Mouse (Mus musculus): ENCODE measurements around the gene Slc31a2. TPM values are rescaled to one million over a fixed set of nuclear protein-coding genes. Genes with fewer than 3 reads are reported as not detected.

Slc31a2 gene
- polyA plus RNA-seq, 1 experiment, result 7.8 TPM

DNA sequence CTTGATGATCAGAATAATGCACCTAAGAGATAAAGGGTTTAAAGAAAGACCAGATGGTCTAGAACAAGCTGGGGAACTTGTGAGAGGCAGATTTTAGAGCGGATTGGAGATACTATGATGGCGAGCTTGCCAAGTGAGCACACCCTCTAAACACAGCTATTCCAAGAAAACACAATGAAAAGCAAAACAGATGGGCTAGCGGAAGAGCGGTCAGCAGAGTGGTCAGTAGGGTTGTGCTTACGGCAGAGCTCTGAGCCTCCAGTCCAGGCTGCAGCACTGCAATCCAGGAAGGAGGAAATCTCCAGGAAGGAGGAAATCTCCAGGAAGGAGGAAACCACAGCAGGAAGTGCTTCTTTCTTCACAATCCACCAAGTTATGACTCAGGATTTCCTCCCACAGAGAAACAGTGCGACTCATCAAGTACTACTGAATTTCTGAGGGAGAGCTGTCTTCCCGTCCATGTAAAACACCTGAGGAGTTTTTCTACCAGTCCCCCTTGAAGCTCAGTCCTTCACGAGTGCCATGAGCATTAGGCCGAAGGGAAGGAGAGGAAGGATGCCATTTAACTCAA lies 51.4 kb downstream of the Slc31a2 start:
- Histone ChIP-seq H3K27me3 (ENCODE audit: control insufficient read depth, insufficient read depth, low read length, poor library complexity, severe bottlenecking) (no peaks in the 10 kb centered on the region), H3K4me3 (ENCODE audit: low read depth, low read length) (no peak overlapping the region), H3K27ac (ENCODE audit: insufficient read depth, low read length) (no peak overlapping the region), H3K4me1 (ENCODE audit: control insufficient read depth, insufficient read depth, low read length) (peaks cover 7% of the 10 kb centered on the region), H3K36me3 (ENCODE audit: control insufficient read depth, insufficient read depth, low read length, poor library complexity, severe bottlenecking) (no peaks in the 10 kb centered on the region), H3K9ac (ENCODE audit: low read depth, poor library complexity, severe bottlenecking) (no peak overlapping the region), H3K9me3 (replicated peaks; ENCODE audit: control insufficient read depth, insufficient read depth, low read length, poor library complexity, severe bottlenecking) (no peaks in the 10 kb centered on the region)
- TF ChIP-seq POLR2A (IDR thresholded peaks at IDR 0.05; ENCODE audit: insufficient read depth, low read length) (no peak), EP300 (IDR thresholded peaks at IDR 0.05; ENCODE audit: insufficient read depth, low read depth, low read length) (no peak), CTCF (IDR thresholded peaks at IDR 0.05; ENCODE audit: low read depth, low read length) (no peak)

DNA sequence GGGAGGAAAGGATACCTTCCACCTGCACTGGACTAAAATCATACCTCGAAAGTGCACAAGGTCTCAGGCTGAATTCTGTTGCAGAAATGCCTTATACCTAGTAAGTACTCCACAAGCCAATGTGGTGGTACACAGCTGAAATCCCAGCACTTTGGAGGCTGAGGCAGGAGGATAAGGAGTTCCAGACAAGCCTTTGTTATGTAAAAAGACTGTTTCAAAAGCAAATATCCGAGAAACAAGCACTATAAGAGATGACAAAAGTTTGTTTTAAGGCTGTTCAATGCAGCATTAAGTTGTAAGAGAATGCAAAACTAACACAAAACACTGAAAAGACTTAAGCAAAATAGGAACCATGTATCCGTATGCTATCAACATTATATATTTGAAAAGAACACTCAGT lies 52.2 kb downstream of the Slc31a2 start:
- no peak overlapping the region for H3K4me3 ChIP-seq (ENCODE audit: low read depth, low read length)
- H3K36me3 ChIP-seq (ENCODE audit: control insufficient read depth, insufficient read depth, low read length, poor library complexity, severe bottlenecking), result no peaks in the 10 kb centered on the region
- peak overlapping the region; percentile 23; the same call in 1 of the 2 replicates for H3K27ac ChIP-seq (ENCODE audit: insufficient read depth, low read length)
- no peaks in the 10 kb centered on the region for H3K27me3 ChIP-seq (ENCODE audit: control insufficient read depth, insufficient read depth, low read length, poor library complexity, severe bottlenecking)
- H3K9ac ChIP-seq (ENCODE audit: low read depth, poor library complexity, severe bottlenecking), result no peak overlapping the region
- TF ChIP-seq EP300 (IDR thresholded peaks at IDR 0.05; ENCODE audit: insufficient read depth, low read depth, low read length), result no peak
- no peak for TF ChIP-seq POLR2A (IDR thresholded peaks at IDR 0.05; ENCODE audit: insufficient read depth, low read length)
- TF ChIP-seq CTCF (IDR thresholded peaks at IDR 0.05; ENCODE audit: low read depth, low read length), result no peak
- peaks cover 7% of the 10 kb centered on the region for H3K4me1 ChIP-seq (ENCODE audit: control insufficient read depth, insufficient read depth, low read length)
- no peaks in the 10 kb centered on the region for H3K9me3 ChIP-seq (replicated peaks; ENCODE audit: control insufficient read depth, insufficient read depth, low read length, poor library complexity, severe bottlenecking)

GRCm38 (mm10) chr4:62316456-62316855 lies 54.1 kb downstream of the Slc31a2 start:
- TF ChIP-seq CTCF (IDR thresholded peaks at IDR 0.05; ENCODE audit: low read depth, low read length), result no peak
- no peak for TF ChIP-seq POLR2A (IDR thresholded peaks at IDR 0.05; ENCODE audit: insufficient read depth, low read length)
- 0 out of 2 replicates have a peak, but pooled peaks have one; percentile 54 for TF ChIP-seq EP300 (IDR thresholded peaks at IDR 0.05; ENCODE audit: insufficient read depth, low read depth, low read length)
- Histone ChIP-seq H3K27me3 (ENCODE audit: control insufficient read depth, insufficient read depth, low read length, poor library complexity, severe bottlenecking) (no peaks in the 10 kb centered on the region), H3K9ac (ENCODE audit: low read depth, poor library complexity, severe bottlenecking) (no peak overlapping the region), H3K27ac (ENCODE audit: insufficient read depth, low read length) (peak overlapping the region; percentile 51; the same call in 1 of the 2 replicates), H3K4me3 (ENCODE audit: low read depth, low read length) (no peak overlapping the region), H3K4me1 (ENCODE audit: control insufficient read depth, insufficient read depth, low read length) (peaks cover 7% of the 10 kb centered on the region), H3K9me3 (replicated peaks; ENCODE audit: control insufficient read depth, insufficient read depth, low read length, poor library complexity, severe bottlenecking) (no peaks in the 10 kb centered on the region), H3K36me3 (ENCODE audit: control insufficient read depth, insufficient read depth, low read length, poor library complexity, severe bottlenecking) (peaks cover 2% of the 10 kb centered on the region; the same call in 1 of the 2 replicates)

- H3K4me3 ChIP-seq (ENCODE audit: low read depth, low read length), result no peak overlapping the region
- H3K9me3 ChIP-seq (replicated peaks; ENCODE audit: control insufficient read depth, insufficient read depth, low read length, poor library complexity, severe bottlenecking), result no peaks in the 10 kb centered on the region
- H3K36me3 ChIP-seq (ENCODE audit: control insufficient read depth, insufficient read depth, low read length, poor library complexity, severe bottlenecking), result peaks cover 2% of the 10 kb centered on the region; the same call in 1 of the 2 replicates
Measured at GRCm38 (mm10) chr4:62318294-62318693, 55.9 kb downstream of the Slc31a2 start.

GRCm38 (mm10) chr4:62322684-62323083 lies 60.3 kb downstream of the Slc31a2 start:
- H3K9ac ChIP-seq (ENCODE audit: low read depth, poor library complexity, severe bottlenecking), result no peak overlapping the region
- H3K9me3 ChIP-seq (replicated peaks; ENCODE audit: control insufficient read depth, insufficient read depth, low read length, poor library complexity, severe bottlenecking), result no peaks in the 10 kb centered on the region
- no peaks in the 10 kb centered on the region for H3K27me3 ChIP-seq (ENCODE audit: control insufficient read depth, insufficient read depth, low read length, poor library complexity, severe bottlenecking)
- TF ChIP-seq POLR2A (IDR thresholded peaks at IDR 0.05; ENCODE audit: insufficient read depth, low read length) (no peak), EP300 (IDR thresholded peaks at IDR 0.05; ENCODE audit: insufficient read depth, low read depth, low read length) (no peak), CTCF (IDR thresholded peaks at IDR 0.05; ENCODE audit: low read depth, low read length) (no peak)
- no peak overlapping the region for H3K27ac ChIP-seq (ENCODE audit: insufficient read depth, low read length)
- peaks cover 6% of the 10 kb centered on the region for H3K36me3 ChIP-seq (ENCODE audit: control insufficient read depth, insufficient read depth, low read length, poor library complexity, severe bottlenecking)
- H3K4me1 ChIP-seq (ENCODE audit: control insufficient read depth, insufficient read depth, low read length), result no peaks in the 10 kb centered on the region
- H3K4me3 ChIP-seq (ENCODE audit: low read depth, low read length), result no peak overlapping the region

More at GRCm38 (mm10) chr4:62318294-62318693, 55.9 kb downstream of the Slc31a2 start:
- Histone ChIP-seq H3K27me3 (ENCODE audit: control insufficient read depth, insufficient read depth, low read length, poor library complexity, severe bottlenecking) (no peaks in the 10 kb centered on the region), H3K27ac (ENCODE audit: insufficient read depth, low read length) (no peak overlapping the region), H3K9ac (ENCODE audit: low read depth, poor library complexity, severe bottlenecking) (no peak overlapping the region), H3K4me1 (ENCODE audit: control insufficient read depth, insufficient read depth, low read length) (peaks cover 5% of the 10 kb centered on the region)
- TF ChIP-seq POLR2A (IDR thresholded peaks at IDR 0.05; ENCODE audit: insufficient read depth, low read length) (no peak), EP300 (IDR thresholded peaks at IDR 0.05; ENCODE audit: insufficient read depth, low read depth, low read length) (no peak), CTCF (IDR thresholded peaks at IDR 0.05; ENCODE audit: low read depth, low read length) (no peak)

DNA sequence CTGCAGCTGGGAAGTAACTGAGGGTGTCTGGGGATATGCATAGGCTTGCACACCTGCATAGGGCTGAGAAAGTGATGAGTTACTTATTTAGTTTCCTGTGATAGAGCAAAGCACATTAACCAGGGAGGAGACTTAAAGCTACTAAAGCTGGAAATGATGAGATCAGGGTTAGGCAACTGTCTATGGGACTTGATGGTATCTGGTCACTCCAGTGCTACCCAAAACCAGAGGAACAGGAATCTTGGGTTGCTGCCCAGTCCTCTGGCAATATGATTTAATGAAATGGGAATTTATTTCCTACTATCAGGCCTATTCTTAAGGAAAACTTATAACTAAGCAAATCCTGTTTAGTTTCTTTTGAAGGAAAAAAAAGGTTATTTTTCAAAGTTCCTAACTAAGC lies 63.7 kb downstream of the Slc31a2 start:
- H3K27ac ChIP-seq (ENCODE audit: insufficient read depth, low read length), result no peak overlapping the region
- H3K27me3 ChIP-seq (ENCODE audit: control insufficient read depth, insufficient read depth, low read length, poor library complexity, severe bottlenecking), result no peaks in the 10 kb centered on the region
- H3K4me3 ChIP-seq (ENCODE audit: low read depth, low read length), result no peak overlapping the region
- no peaks in the 10 kb centered on the region for H3K9me3 ChIP-seq (replicated peaks; ENCODE audit: control insufficient read depth, insufficient read depth, low read length, poor library complexity, severe bottlenecking)
- TF ChIP-seq EP300 (IDR thresholded peaks at IDR 0.05; ENCODE audit: insufficient read depth, low read depth, low read length), result no peak
- TF ChIP-seq CTCF (IDR thresholded peaks at IDR 0.05; ENCODE audit: low read depth, low read length), result no peak
- no peak overlapping the region for H3K9ac ChIP-seq (ENCODE audit: low read depth, poor library complexity, severe bottlenecking)
- no peaks in the 10 kb centered on the region for H3K4me1 ChIP-seq (ENCODE audit: control insufficient read depth, insufficient read depth, low read length)
- H3K36me3 ChIP-seq (ENCODE audit: control insufficient read depth, insufficient read depth, low read length, poor library complexity, severe bottlenecking), result peaks cover 7% of the 10 kb centered on the region

All from ES-Bruce4 (cell line).